Mouse (Mus musculus) MN1 (cell line): ENCODE measurements around the gene Dock9.
"Not testable (repeated sequence)": the region's sequence is repeated elsewhere in the genome, so short reads cannot be mapped to it uniquely, and the experiment has no call there.

Experiments
- DNase-seq: peaks from one replicate; pipeline ENCODE4 v3.0.0-alpha.2; 2016; ENCODE audit warnings: low spot score

The Dock9 gene

DNA sequence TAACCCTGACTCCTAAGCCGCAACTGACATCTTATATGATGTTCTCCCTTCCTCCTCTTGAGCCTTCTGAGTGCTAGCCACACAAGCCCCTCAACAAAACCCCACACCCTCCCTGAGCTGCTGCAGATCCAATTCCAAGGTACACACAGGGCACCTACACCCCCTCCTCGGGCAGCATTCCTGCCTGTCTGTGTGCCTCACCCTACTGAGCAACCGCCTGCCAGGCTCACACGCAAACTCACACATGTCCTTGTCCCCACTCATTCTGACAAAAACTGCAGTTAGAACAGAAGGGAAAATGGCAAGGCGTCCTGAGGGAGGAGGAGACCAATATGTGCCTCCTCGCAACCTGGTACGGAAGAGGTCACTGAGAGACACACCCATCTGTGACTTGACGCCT is 60.4 kb downstream of the Dock9 start:
- DNase-seq, result no peak

DNA sequence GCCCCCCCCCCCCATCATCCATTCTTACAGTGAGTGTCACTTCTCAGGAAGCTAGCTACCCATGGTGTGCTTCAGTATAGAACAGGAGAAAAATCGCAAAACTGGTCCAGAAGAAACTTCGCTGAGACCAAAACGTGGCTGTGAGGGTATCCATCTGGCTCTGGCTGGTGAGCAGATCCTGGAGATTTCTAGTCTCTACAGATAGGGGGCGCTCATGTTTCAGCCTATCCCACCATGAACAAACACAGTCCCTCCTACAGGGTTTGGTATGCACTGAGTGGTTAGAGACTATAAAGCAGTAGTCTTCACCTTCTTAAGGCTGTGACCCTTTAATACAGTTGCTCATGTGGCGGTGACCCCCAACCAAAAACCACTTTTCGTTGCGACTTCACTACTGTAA is 62.0 kb downstream of the Dock9 start:
- DNase-seq, result no peak

DNA sequence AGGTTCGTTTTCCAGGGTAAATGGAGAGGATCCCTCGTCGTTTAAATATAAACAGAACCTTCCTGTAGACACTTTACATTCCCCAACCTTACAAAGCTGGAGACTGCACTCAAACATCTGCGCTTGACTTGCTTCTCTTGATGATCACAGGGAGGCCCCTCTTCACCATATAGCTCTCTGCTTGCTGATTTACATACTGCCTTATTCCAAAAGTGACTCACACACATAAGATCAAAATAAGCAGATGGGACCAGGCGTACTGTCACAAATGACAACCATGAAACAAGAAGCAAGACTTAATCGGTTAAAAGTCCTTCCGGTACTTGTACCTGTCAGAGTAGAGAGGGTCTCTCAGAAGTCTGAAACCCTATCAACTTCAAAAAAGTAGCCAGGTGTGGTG is 63.4 kb downstream of the Dock9 start:
- no peak for DNase-seq

DNA sequence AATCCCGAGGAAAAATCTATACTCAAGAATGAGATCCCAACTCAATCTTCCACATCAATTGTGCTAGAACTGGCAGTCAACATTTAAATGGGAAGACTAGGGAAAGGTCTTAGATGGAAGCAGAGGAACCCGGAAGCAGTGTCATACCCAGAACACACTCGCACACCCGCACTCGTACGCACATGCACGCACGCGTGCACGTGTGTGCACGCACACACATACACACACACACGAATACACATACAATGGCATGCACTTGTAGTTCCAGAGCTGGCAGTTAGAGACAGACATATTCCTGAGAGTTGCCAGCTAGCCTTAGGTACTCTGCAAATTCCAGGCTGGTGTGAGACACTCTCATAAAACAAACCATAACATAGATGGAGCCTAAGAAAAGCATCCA is 63.9 kb downstream of the Dock9 start:
- no peak for DNase-seq

DNA sequence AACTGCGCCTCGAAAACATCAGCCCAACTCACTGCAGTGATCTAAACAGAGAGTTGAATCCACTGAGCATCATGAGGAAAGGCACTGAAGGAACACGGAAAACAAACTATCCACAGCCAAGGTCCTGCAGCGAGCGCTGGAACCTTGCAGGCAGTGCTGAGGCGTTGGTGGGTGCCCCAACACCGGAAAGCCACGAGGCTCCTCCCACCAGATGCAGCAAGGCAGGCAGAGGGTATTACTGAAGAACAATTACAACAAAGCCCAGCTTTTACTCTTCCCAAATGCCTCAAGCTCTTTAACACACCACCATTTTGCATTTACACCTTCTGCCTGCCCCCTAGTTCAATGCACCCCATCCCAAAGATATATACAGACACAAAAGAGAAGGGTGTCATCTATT is 65.4 kb downstream of the Dock9 start:
- no peak for DNase-seq

DNA sequence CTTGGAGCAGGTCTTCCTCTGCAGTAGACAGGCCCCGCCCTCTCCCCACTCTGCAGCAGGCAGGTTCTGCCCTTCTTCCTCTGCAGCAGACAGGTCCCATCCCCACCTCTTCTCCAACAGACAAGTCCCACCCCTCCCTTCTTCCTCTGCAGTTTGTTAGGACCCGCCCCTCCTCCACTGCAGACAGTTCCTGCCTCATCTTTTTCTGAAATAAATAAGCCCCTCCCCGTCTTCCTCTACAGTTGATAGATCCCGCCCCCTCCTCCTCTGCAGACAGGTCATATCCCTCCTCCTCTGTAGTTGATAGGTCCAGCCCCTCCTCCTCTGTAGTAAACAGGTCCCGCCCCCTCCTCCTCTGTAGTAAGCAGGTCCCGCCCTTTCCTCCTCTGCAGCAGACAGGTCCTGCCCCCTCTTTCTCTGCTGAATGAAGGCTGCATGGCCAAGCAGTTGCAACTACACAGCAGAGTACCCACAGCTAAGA is 65.9 kb downstream of the Dock9 start:
- no peak for DNase-seq

DNA sequence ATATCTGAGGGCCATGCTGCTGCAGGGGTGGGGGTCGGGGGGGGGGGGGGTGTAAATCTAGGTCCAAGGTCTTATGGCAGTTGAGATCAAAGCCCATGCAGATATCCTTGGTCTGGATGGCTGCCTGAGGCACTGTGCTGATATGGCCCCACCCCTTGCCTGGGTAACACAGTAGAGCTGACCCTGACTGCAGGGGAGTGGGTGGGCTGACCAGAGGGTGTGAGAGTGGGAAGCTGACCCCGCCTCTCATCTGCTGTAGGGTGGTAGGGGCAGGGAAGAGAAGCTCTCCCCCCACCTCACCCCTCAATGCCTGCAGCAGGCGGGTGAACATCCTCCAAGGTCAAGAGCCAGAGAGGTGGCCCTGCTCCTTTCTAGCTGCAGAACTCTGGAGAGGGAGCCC is 66.7 kb downstream of the Dock9 start:
- no peak for DNase-seq

DNA sequence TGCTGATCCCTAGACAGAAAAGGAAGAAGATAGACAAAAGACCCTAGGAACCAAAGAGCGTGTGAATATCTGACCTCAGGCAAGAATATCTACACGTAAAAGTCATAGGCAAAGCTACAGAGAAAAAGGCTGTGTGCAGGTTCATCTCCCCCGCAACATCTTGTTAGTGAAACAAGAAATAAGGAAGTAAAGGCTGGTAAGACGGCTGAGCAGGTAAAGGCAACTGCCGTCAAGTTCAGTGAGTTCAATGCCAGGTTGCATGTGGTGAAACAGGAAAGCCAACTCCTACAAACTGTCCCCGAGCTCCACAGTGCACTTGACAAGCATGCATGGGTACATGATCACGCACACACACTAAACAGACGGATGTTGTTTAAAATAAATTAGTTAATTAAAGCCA is 69.6 kb downstream of the Dock9 start:
- no peak for DNase-seq

DNA sequence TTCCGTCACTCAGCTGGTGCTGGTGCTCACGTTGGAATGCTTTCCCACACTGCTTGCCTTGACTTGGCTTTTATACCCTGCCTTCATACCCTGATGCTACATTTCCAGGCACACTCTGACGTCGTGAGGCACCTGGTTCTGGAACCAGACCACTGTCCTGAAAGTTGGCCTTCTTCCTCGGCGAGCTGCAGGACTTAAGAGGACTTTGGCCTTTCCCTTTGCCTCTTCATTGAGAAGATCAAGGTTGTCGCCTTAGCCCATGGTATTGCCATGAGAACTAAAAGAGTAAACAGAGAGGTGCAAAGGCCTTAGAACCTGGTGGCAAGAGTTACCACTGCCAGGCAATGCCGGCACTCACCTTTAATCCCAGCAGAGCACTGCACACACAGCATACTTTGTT is 73.1 kb downstream of the Dock9 start:
- no peak for DNase-seq

DNA sequence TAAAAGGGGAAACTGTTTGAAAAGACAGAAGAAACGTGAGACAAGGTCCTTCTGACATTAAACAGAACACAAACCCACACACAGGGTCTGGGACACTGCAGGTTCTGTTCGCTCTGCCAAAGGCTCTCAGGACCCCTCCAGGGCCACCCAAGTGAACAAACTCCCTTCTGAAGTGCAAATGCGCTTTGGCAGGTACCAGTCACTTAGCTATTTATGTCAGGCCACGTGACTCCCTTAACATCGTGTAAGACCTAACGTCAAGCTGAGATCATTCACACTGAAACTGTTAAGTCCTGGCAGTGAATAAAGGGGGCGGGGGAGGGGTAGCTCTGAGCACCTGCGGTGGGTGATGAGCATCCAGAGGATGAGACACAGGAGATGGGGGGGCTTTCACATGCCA is 74.9 kb downstream of the Dock9 start:
- no peak for DNase-seq

DNA sequence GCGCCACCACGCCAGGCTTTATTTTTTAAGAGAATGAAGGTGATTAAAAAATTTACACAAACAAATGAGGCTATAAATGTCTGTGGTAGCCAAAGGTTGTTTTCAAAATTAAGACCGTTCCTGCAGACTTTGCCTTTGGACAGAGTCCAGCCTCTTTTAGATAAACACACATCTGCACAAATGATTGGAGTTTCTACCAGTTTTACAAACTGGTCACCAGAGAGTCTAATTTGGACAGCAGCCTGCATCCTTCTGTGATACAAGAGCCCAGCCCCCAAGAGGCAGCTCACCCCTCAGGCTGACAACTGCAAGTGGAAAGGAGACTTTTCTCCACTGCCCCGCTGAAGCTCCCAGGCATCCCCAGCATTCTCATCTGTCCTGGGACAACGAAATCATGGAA is 76.2 kb downstream of the Dock9 start:
- DNase-seq, result no peak

DNA sequence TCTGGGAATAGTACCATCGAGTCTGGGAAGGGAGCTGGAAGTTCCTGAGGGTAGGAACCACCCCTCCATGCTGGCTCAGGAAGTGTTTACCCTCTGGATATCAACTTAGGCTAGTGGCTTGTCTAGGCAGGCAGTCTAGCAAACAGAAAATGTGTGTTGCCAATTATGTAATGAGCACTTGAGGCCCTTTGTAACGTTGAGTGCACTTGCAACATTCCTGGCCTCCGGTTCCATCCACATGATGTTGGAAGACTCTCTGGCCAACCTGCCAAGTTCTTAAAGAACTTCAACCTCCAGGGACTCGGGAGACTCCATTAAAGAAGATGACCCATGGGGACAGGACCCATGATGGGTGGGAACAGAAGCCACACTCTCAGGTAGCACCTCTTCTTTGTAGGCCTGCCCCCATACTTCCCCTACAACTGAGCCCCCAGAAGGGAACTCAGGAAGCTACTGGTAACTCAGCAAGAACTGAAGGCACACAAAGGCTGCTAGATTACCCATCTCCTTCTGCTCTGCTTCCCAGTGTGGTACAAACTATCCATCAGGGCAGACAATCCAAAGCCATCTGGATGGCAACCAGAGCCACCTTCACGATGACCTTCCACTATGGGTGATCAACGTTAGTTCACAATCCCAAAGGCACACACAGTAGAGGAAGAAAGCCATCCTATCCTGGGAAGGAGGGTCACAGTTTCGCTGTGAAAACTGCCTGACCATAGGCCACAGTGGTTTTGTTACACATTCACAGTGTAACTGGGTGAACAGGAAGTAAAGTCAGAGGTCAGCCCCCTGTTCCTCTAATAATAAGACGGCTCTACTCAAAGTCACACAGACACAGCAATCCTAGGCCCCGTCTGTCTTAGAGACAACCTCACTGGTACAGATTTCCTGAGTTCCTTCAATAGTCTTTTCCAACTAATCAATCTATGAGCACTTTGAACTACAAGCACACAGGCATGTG is 77.7 kb downstream of the Dock9 start:
- DNase-seq, result no peak

DNA sequence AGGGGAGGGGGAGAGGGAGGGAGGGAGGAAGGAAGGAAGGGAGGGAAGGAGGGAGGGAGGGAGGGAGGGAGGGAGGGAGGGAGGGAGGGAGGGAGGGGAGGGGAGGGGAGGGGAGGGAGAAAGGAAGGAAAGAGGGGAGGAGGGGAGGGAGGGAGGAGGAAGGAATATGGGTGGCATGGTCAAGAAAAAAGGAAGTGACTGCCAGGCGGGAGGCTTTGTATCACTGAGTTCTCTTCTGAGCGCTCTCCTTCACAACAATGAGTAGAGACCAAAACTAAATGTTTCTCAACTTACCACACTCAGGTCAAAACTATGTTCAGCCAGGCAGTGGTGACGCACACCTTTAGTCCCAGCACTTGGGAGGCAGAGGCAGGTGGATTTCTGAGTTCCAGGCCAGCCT is 82.8 kb downstream of the Dock9 start:
- DNase-seq, result not testable (repeated sequence)

DNA sequence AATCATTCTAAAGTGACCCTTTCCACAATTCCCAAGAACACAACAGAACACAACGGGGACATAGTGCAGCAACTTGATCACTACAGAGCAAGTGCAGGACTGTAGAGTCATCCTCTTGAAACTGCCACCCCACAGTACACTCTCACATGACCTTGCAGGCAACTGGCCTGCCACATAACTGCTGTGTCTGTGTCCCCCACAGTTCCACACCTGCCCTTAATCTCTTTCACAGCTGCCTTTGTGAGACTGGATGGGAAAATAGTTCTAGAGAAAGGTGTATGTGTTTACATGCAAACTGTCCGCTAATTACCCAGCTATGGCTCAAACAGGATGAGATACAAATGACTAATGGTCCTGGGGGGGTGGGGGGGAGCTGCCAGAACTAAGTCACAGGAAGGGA is 83.4 kb downstream of the Dock9 start:
- DNase-seq, result no peak

DNA sequence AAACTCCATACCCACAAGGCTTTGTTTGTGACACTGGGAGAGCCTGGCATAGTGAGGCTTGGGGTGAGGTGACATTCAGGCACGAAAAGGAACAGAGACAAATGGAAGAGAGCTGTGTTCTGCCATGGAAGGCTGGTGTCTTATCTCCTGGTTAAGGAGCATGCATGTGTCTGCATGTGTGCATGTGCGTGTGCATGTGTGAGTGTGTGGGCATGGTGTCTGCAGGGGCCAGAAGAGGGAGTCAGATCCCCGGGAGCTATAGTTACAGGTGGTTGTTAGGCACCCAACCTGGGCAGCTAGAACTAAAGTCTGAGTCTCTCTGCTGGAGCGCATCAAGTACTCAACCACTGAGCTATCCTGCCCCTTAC is 83.8 kb downstream of the Dock9 start:
- no peak for DNase-seq

DNA sequence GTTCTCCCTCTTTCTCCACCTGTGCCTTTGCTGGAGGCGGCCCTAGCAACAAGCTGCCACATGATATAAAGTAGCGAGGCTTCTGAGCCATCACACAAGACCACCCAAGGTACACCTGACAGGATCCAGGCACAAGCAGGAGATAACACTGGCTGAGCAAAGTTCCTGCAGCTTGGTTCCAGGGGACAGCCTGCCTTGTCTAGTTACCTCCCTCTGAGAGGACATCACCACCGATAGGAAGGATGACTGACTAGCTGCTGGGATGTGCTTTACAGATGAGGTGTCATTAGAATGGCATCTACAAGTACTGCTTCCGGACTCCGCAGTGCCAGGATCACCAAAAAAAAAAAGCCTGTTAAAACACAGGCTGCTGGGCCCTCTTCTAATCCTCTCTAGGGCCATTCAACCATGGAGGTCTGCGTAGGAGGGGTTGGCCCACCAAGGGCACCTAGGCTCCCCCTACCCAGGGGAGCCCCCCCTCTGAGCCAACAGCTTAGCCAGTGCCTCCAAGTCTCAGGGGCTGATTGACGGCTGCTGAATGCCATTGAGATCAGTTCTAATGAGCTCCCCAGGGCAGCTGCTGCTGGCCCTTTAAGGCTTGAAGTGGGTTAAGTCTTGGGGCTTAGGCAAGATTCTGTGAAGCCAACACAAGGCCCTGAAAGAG is 84.3 kb downstream of the Dock9 start:
- DNase-seq, result no peak

DNA sequence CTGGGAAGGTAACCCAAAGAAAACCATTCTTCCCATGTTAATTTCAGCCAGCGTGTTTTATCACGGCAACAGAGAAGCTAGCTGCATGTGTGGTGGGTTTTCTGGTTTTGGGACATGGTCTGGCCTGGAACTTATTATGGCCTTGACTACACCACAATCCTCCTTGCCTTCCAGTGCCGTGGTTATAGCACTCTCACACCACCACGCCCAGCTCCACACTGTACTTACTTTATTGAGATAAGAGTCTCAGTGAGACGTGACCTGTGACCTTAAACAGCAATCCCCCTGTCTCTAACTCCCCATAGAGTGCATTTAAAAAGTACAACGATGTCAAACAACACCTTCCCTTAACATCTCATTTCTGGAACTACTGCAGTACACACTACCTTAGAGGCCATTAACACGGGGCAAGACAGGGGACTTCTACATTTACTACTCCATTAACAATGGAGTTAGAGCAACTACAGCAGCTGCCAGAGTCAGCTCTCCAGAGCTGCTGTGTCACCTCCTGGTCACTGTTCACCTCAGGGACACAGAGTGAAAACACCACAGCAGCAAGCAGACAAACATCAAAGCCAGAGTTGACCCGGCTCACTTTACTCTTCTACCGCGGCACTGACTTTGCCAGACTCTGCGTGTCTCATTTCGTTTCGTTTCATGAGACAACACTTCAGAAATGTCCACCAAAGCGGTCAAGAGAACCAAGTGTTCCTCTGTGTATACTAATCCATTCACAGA is 86.4 kb downstream of the Dock9 start:
- no peak for DNase-seq

DNA sequence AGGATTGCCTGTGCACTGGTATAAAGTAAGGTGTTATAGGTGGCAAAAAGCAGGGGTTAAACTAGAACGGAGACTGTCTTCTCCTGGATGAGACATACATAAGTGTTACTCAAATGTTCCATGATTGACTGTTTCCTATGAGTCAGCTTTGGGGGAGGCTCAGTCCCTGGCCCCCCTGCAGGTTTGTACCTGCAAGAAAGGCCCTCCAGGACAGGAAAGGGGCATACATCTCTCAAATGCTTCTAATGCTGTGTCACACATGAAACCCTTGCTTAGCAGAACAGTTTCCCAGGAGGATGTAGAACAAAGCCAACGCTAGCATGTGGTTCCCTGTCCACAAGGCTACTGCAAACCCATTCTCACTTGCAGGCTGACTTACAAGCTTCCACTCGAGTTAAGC is 87.5 kb downstream of the Dock9 start:
- DNase-seq, result no peak

DNA sequence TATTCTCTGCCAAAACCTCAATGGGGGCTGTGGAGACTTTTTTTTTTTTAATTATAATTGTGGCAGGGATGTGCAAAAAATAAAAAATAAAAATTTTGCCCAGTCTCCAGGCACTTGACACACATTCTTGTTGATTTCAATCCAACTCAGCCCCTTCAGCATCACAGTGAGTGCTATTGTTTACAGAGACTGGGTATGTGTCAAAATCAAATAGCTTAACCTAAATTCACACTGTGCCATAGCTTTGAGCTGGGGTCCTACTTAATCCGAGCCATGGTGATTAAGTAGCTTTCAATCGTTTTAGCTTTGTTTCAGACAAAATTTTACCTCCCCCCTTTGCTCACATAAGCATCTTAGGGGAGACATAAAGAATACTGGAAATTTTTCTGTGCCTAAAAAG is 89.4 kb downstream of the Dock9 start:
- no peak for DNase-seq

DNA sequence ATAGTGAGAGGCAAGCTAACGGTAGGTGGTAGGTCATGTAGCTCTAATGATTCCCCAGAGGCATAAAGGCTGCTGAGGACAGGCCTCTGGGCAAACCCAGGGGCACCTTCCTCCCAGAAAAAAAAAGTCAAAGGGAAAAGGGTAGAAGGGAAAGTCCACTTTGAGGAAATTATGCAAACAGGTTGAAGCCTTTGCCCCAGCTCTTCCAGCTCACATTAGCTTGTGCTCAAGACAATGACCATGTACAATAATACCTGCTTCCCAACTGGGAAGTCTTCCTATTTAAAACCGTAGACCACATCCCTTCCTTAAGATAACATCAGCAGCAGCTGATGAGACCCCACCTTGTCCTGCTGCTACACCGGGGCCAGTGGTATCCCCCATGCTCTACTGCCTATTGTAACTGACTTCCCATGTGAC is 91.1 kb downstream of the Dock9 start:
- no peak for DNase-seq

DNA sequence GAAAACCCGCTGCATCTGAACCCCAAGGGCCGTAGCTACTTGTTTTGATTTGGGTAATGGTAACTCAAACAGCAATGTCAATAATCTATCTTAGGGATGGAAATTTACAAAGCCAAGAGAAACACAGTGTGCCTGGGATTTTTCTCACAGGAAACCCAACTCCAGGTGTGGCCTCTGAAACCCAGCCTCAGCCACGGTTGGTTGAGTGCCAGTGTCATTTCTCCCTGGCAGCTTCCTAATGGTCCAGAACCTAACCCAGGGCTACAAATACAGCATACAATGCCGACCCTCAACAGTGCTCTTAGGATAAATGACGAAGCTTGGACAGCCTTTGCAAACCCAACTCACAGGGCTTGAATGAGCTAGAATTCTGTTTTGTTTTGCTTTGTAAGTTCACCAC is 92.0 kb downstream of the Dock9 start:
- DNase-seq, result no peak

DNA sequence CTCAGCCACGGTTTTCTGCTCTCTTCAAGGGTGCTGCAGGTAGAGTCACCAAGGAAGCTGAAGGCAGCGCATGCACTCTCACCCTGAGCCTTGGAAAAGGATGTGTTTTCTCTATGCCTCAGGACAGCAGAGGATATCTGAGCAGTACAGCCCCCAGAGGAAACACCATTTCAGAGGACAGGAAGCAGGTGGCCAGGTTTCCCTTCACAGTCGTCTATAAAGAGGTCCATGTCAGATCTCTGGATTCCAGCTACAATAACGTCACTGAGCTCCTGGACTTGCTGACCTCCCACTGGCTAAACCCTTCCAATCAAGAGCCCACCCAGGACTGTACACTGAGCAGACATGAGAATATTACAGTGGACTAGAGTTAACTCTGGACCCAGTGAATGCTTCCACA is 95.1 kb downstream of the Dock9 start:
- no peak for DNase-seq

DNA sequence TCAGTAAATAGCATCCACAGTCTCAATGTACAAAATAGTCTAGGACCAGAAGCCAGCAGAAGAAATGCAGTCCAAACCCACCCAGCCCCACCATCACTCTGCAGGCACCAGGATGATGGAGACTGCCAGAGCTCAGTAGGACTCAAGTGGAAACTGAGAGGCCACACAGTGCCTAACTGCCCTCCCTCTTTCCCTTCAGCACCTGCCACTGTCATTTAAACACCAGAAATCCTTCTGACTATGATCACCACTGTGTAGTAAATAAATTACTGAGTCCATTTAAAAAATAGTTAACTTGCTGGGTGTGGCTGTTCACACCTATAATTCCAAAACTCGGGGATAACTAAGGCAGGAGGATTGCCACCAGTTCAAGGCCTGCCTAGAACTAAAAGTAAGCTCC is 97.6 kb downstream of the Dock9 start:
- DNase-seq, result no peak
